Mouse (Mus musculus): ENCODE measurements around the gene Oaz2.

DNA sequence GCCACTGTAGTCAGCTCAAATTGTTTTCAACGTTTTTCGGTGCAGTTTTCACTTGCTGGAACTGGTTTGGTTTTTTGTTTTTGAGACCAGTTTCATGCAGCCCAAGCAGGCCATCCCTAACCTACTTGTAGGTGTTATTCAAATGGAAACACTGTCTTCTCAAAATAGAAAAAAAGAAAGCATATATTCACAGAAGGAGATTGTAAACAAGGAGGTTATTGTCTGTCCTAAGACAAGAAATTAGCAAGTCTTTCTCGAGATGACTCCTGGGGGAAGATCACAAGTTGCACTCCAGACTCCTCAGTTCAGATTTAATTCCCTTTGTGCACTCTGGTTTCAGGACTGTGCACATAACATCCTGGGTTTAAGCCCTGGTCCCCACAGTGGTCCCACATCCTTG lies 48.5 kb upstream of the Oaz2 start:
- TF ChIP-seq POLR2A (IDR thresholded peaks at IDR 0.05; ENCODE audit: borderline replicate concordance, low read depth, low read length) (no peak), CTCF (IDR thresholded peaks at IDR 0.05; ENCODE audit: low read depth, low read length) (no peak)
